Mouse (Mus musculus): ENCODE results near the gene Magi1. TPM values are rescaled to one million over a fixed set of nuclear protein-coding genes. Genes with fewer than 3 reads are reported as not detected.

The Magi1 gene
- polyA plus RNA-seq, 1 experiment from 2014 or later = 36.2 TPM

DNA sequence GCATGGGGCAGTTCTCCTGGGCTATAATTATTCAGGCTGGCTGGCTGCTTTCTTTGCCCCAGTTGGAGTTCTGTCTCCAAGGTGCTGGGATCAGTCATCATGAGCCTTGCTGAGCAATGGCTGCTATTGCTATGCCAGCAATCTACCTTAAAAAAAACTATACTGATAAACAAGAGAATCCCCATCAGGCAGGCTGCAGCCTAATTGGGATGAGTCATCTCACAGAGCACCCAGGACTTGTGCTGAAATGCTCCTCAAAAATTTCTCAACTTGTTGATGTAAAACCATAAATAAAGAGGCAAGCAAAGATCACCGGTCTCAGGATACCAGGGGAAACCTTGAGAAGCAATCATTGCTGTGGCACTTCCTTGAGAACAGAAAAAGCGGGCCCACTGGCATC lies 141.2 kb downstream of the Magi1 start:
- H3K4me2 ChIP-seq (ENCODE audit: low read length) = no peak overlapping the region
- no peaks in the 10 kb centered on the region for H3K27me3 ChIP-seq (replicated peaks; ENCODE audit: control insufficient read depth, insufficient read depth, low read length)
- H3K4me3 ChIP-seq (replicated peaks; ENCODE audit: low read length) = no peak overlapping the region
- 94% methylated on average over 2 of the region's 2 CpGs for WGBS
- H3K27ac ChIP-seq (ENCODE audit: low read length) = no peak overlapping the region
- H3K4me1 ChIP-seq (replicated peaks; ENCODE audit: control insufficient read depth, insufficient read depth, low read length) = no peaks in the 10 kb centered on the region; the same call in 1 of the 2 replicates
- no peak for ATAC-seq
- H3K36me3 ChIP-seq (ENCODE audit: control insufficient read depth, insufficient read depth) = no peaks in the 10 kb centered on the region
- H3K9me3 ChIP-seq (ENCODE audit: control insufficient read depth, low read length) = no peaks in the 10 kb centered on the region
- no peak overlapping the region for H3K9ac ChIP-seq (replicated peaks; ENCODE audit: low read depth, low read length)

DNA sequence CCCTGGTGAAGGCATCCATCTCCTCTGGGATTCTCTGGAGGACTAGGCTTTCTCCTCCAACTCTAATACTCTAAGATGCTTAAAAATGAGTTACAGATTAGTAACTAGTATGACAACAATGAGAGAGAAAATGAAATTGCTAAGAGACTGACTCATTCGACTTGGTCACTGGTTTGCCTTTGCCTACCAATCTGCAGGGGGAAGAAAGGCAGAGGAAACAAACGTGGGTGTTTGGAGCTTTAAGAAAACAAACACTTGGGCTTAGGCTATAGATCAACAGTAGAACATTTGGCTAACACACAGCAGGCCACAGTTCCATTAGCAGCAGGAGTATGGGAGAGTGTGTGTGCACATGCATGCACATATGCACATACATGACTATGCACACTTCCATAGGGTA lies 142.2 kb downstream of the Magi1 start:
- Histone ChIP-seq H3K4me1 (replicated peaks; ENCODE audit: control insufficient read depth, insufficient read depth, low read length) (no peaks in the 10 kb centered on the region), H3K36me3 (ENCODE audit: control insufficient read depth, insufficient read depth) (no peaks in the 10 kb centered on the region), H3K27me3 (replicated peaks; ENCODE audit: control insufficient read depth, insufficient read depth, low read length) (no peaks in the 10 kb centered on the region), H3K9ac (replicated peaks; ENCODE audit: low read depth, low read length) (no peak overlapping the region), H3K4me3 (replicated peaks; ENCODE audit: low read length) (no peak overlapping the region), H3K9me3 (ENCODE audit: control insufficient read depth, low read length) (no peaks in the 10 kb centered on the region), H3K27ac (ENCODE audit: low read length) (no peak overlapping the region), H3K4me2 (ENCODE audit: low read length) (no peak overlapping the region)
- no peak for ATAC-seq
- 80% methylated on average over 2 of the region's 2 CpGs for WGBS

DNA sequence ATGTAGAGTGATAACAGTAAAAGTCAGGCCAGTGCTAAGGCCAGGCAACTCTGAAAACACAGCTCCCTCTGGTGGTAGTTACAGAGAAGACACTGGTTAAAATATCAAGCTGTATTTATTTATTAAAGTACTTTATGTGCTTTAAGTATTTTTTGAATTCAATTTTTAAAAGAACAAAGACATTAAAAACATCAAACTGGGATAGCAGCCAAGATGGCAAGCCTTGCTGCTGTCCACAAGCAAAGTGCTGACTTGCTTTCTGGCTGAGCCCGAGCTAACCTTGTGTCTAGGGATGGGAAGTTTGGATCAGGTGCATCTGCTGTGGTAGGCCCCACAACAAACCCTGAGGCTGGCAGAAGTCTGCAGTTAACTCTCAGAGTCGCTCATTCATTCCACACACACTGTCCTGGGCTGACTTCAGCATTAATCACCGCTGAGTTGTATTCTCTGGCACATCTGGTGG lies 143.7 kb downstream of the Magi1 start:
- 77% methylated on average over 3 of the region's 3 CpGs for WGBS
- no peaks in the 10 kb centered on the region for H3K36me3 ChIP-seq (ENCODE audit: control insufficient read depth, insufficient read depth)
- no peaks in the 10 kb centered on the region for H3K4me1 ChIP-seq (replicated peaks; ENCODE audit: control insufficient read depth, insufficient read depth, low read length)
- no peak overlapping the region for H3K9ac ChIP-seq (replicated peaks; ENCODE audit: low read depth, low read length)
- H3K4me2 ChIP-seq (ENCODE audit: low read length) = no peak overlapping the region
- no peak overlapping the region for H3K4me3 ChIP-seq (replicated peaks; ENCODE audit: low read length)
- H3K9me3 ChIP-seq (ENCODE audit: control insufficient read depth, low read length) = no peaks in the 10 kb centered on the region
- no peaks in the 10 kb centered on the region for H3K27me3 ChIP-seq (replicated peaks; ENCODE audit: control insufficient read depth, insufficient read depth, low read length)
- no peak overlapping the region for H3K27ac ChIP-seq (ENCODE audit: low read length)
- no peak for ATAC-seq

DNA sequence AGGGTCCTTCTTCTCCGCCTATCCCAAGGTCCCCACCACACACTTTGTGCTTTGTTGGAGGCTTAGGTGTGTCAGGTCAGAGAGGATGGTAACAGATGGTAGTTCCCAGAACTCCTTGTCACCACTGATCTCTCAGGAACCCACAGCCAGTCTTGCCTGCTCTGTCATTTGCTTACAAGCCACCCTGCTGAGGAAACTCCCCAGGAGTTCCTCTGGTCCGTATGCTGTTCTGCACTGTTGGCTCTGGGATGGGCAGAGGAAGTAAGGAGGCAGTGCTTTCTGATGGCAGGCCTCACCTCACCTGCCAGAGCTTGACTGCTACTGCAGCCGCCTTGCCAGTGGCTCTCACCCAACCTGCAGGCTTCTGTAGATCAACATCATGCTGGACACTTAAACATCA lies 147.0 kb downstream of the Magi1 start:
- WGBS = 80% methylated on average over 3 of the region's 3 CpGs
- Histone ChIP-seq H3K27ac (ENCODE audit: low read length) (no peak overlapping the region), H3K9ac (replicated peaks; ENCODE audit: low read depth, low read length) (no peak overlapping the region), H3K36me3 (ENCODE audit: control insufficient read depth, insufficient read depth) (no peaks in the 10 kb centered on the region), H3K4me3 (replicated peaks; ENCODE audit: low read length) (no peak overlapping the region), H3K4me1 (replicated peaks; ENCODE audit: control insufficient read depth, insufficient read depth, low read length) (no peaks in the 10 kb centered on the region), H3K4me2 (ENCODE audit: low read length) (no peak overlapping the region), H3K9me3 (ENCODE audit: control insufficient read depth, low read length) (no peaks in the 10 kb centered on the region), H3K27me3 (replicated peaks; ENCODE audit: control insufficient read depth, insufficient read depth, low read length) (no peaks in the 10 kb centered on the region)
- no peak for ATAC-seq

DNA sequence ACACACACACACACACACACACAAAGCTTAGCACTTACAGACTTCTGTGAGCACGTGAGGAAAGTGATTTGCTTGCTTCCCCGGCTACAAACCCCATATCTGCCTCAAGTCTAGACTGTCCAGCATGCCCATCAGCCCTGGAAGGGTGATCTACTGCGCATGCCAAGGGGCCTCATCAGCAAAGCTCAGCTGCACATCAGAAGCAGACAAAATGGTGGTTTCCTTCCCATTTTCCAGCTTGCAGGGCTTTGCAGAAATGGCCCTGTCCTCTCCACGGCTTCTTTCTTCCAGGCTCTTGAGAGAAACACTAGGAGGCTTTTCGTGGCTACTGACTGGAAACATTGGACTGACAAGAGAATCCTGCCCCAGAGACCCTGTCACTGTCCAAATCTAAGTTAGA lies 149.6 kb downstream of the Magi1 start:
- Histone ChIP-seq H3K9me3 (ENCODE audit: control insufficient read depth, low read length) (no peaks in the 10 kb centered on the region), H3K27me3 (replicated peaks; ENCODE audit: control insufficient read depth, insufficient read depth, low read length) (no peaks in the 10 kb centered on the region), H3K4me1 (replicated peaks; ENCODE audit: control insufficient read depth, insufficient read depth, low read length) (no peaks in the 10 kb centered on the region), H3K4me2 (ENCODE audit: low read length) (no peak overlapping the region), H3K27ac (ENCODE audit: low read length) (no peak overlapping the region), H3K36me3 (ENCODE audit: control insufficient read depth, insufficient read depth) (no peaks in the 10 kb centered on the region), H3K9ac (replicated peaks; ENCODE audit: low read depth, low read length) (no peak overlapping the region), H3K4me3 (replicated peaks; ENCODE audit: low read length) (no peak overlapping the region)
- WGBS = 46% methylated on average over 5 of the region's 5 CpGs
- ATAC-seq = no peak

DNA sequence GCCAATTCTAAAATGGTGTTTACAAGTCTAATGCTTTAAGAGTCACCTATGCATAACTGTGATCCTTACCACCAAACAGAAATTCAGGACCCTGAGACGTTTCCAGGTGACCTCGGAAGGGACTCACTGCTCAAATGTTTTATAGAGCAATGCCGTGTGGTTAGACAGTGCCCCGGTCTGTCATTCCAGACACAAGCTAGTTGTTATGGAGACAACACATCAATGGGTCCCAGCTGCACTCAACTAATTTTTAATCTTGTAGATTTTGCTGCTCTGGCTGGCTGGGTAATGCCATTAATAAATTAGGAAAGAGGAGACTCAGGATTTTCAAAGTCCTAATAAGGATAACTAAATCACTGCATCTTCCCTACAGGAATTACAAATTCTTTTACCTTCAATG lies 151.7 kb downstream of the Magi1 start:
- Histone ChIP-seq H3K4me1 (replicated peaks; ENCODE audit: control insufficient read depth, insufficient read depth, low read length) (0 out of 2 replicates have a peak, but pooled peaks cover 2% of the 10 kb centered on the region), H3K9me3 (ENCODE audit: control insufficient read depth, low read length) (no peaks in the 10 kb centered on the region), H3K27ac (ENCODE audit: low read length) (no peak overlapping the region), H3K4me2 (ENCODE audit: low read length) (no peak overlapping the region), H3K9ac (replicated peaks; ENCODE audit: low read depth, low read length) (no peak overlapping the region), H3K27me3 (replicated peaks; ENCODE audit: control insufficient read depth, insufficient read depth, low read length) (no peaks in the 10 kb centered on the region), H3K4me3 (replicated peaks; ENCODE audit: low read length) (no peak overlapping the region), H3K36me3 (ENCODE audit: control insufficient read depth, insufficient read depth) (no peaks in the 10 kb centered on the region)
- ATAC-seq = no peak
- 65% methylated on average over 4 of the region's 4 CpGs for WGBS

DNA sequence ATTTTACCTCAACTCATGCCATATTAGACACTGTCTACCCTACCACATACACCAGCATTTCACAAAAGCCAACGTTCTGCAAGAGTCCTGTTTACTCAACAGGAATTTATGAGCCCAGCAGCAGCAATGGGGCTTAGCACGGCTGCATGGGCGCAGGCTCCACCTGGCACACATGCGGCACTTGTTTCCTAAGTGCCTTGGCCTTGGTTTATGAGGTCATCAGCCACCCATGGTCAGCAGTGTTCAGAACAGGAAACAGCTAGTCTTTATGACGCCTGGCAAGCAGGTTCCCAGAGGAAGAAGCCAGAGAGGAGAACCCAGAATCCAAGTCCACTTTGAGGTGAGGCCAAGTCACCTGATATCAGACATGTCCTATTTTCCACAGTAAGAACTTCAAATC lies 153.3 kb downstream of the Magi1 start:
- ATAC-seq = no peak
- no peak overlapping the region for H3K4me3 ChIP-seq (replicated peaks; ENCODE audit: low read length)
- H3K27ac ChIP-seq (ENCODE audit: low read length) = no peak overlapping the region
- H3K4me2 ChIP-seq (ENCODE audit: low read length) = no peak overlapping the region
- H3K36me3 ChIP-seq (ENCODE audit: control insufficient read depth, insufficient read depth) = no peaks in the 10 kb centered on the region
- WGBS = 90% methylated on average over 5 of the region's 5 CpGs
- no peaks in the 10 kb centered on the region for H3K27me3 ChIP-seq (replicated peaks; ENCODE audit: control insufficient read depth, insufficient read depth, low read length)
- 0 out of 2 replicates have a peak, but pooled peaks cover 2% of the 10 kb centered on the region for H3K4me1 ChIP-seq (replicated peaks; ENCODE audit: control insufficient read depth, insufficient read depth, low read length)
- H3K9me3 ChIP-seq (ENCODE audit: control insufficient read depth, low read length) = no peaks in the 10 kb centered on the region
- no peak overlapping the region for H3K9ac ChIP-seq (replicated peaks; ENCODE audit: low read depth, low read length)

DNA sequence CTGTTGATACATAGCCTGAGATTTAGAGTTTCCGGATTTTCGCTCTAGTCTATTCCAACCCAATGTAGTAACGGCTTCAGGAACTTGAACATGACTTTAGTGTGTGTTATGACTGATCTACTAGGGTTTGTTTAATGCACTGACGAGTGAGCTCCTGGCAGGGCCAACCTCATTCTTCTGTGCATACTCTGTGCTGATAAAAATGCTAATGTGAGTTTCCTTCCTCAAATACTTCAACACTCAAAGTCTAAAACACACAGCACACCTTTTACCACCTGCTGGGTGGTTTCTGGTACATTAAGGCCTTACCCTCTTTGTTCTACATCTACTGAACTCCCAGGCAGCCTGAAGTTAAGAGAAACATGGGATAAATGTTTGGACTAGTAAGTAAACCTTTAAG lies 157.0 kb downstream of the Magi1 start:
- Histone ChIP-seq H3K4me1 (replicated peaks; ENCODE audit: control insufficient read depth, insufficient read depth, low read length) (peaks cover 13% of the 10 kb centered on the region), H3K9me3 (ENCODE audit: control insufficient read depth, low read length) (no peaks in the 10 kb centered on the region), H3K4me2 (ENCODE audit: low read length) (no peak overlapping the region), H3K4me3 (replicated peaks; ENCODE audit: low read length) (no peak overlapping the region), H3K27ac (ENCODE audit: low read length) (no peak overlapping the region), H3K27me3 (replicated peaks; ENCODE audit: control insufficient read depth, insufficient read depth, low read length) (no peaks in the 10 kb centered on the region), H3K36me3 (ENCODE audit: control insufficient read depth, insufficient read depth) (no peaks in the 10 kb centered on the region), H3K9ac (replicated peaks; ENCODE audit: low read depth, low read length) (no peak overlapping the region)
- WGBS = 83% methylated on average over 4 of the region's 4 CpGs
- no peak for ATAC-seq

DNA sequence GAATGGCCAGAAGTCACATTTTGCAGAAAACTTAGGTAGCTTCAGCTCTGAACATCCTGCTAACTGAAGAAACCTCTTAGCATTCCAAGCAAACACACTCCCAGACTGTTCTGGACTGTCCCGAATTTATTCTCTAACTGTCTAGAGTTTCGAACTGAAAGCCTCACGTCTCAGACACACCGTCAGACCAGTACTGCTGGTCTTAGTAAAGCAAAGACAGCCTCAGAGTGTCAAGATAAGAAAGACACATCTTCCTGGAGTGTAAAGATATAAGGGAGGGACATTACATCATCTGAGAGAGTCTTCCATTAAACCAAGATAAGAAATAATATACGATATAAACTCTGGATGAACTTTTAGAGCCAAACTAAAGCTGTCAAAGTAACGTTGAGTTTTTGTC lies 158.6 kb downstream of the Magi1 start:
- Histone ChIP-seq H3K9ac (replicated peaks; ENCODE audit: low read depth, low read length) (no peak overlapping the region), H3K27me3 (replicated peaks; ENCODE audit: control insufficient read depth, insufficient read depth, low read length) (no peaks in the 10 kb centered on the region), H3K9me3 (ENCODE audit: control insufficient read depth, low read length) (no peaks in the 10 kb centered on the region), H3K27ac (ENCODE audit: low read length) (no peak overlapping the region), H3K36me3 (ENCODE audit: control insufficient read depth, insufficient read depth) (no peaks in the 10 kb centered on the region), H3K4me3 (replicated peaks; ENCODE audit: low read length) (no peak overlapping the region), H3K4me2 (ENCODE audit: low read length) (no peak overlapping the region), H3K4me1 (replicated peaks; ENCODE audit: control insufficient read depth, insufficient read depth, low read length) (peaks cover 20% of the 10 kb centered on the region)
- no peak for ATAC-seq
- WGBS = 83% methylated on average over 6 of the region's 6 CpGs

DNA sequence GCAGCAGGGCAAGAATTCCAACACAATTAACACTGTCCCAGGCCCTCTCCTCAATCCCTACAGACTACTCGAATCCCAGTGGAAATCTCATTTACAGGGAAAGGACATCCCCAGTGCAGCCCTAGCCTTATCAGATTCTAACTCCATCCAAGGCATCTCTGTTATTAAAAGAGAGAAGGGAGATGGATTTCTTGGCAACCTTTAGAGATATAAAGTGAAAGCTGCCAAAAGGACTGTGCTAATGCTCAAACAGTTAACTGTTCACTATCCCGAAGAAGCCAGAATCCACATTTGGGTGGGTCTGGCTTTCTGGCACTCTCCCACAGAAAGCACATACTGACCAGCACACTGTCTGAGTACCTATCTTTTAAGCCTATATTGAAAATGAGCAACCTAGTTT lies 159.4 kb downstream of the Magi1 start:
- no peak for ATAC-seq
- no peaks in the 10 kb centered on the region for H3K36me3 ChIP-seq (ENCODE audit: control insufficient read depth, insufficient read depth)
- 55% methylated on average over 2 of the region's 2 CpGs for WGBS

More for the DNA sequence above, 159.4 kb downstream of the Magi1 start:
- Histone ChIP-seq H3K27ac (ENCODE audit: low read length) (no peak overlapping the region), H3K4me2 (ENCODE audit: low read length) (no peak overlapping the region), H3K4me1 (replicated peaks; ENCODE audit: control insufficient read depth, insufficient read depth, low read length) (peaks cover 20% of the 10 kb centered on the region), H3K9ac (replicated peaks; ENCODE audit: low read depth, low read length) (no peak overlapping the region), H3K4me3 (replicated peaks; ENCODE audit: low read length) (no peak overlapping the region), H3K9me3 (ENCODE audit: control insufficient read depth, low read length) (no peaks in the 10 kb centered on the region), H3K27me3 (replicated peaks; ENCODE audit: control insufficient read depth, insufficient read depth, low read length) (no peaks in the 10 kb centered on the region)

All from forebrain, embryonic 16.5 days (tissue).